Mouse (Mus musculus): Measurements from ENCODE around the gene Sema3b. TPM values are rescaled to one million over a fixed set of nuclear protein-coding genes. Genes with fewer than 3 reads are reported as not detected.

Sema3b gene
- polyA plus RNA-seq, 1 experiment, result 3.3 TPM

GRCm38 (mm10) chr9:107590058-107590772 lies 18.8 kb downstream of the Sema3b start:
- Histone ChIP-seq H3K4me3 (ENCODE audit: extremely low read depth, insufficient read depth, insufficient read length) (no peak overlapping the region), H3K27me3 (ENCODE audit: control insufficient read depth, insufficient read depth, low read length) (no peaks in the 10 kb centered on the region), H3K4me1 (ENCODE audit: control insufficient read depth, insufficient read depth, insufficient read length) (peaks cover 4% of the 10 kb centered on the region; the same call in 1 of the 2 replicates), H3K27ac (ENCODE audit: insufficient read depth, low read length) (peak overlapping the region; percentile 11; the same call in 1 of the 2 replicates), H3K36me3 (ENCODE audit: control insufficient read depth, insufficient read depth, low read length) (peaks cover 27% of the 10 kb centered on the region)
- DNase-seq (ENCODE audit: low read depth in 1 of 2, low spot score in 2 of 2), result no peak
- WGBS, result 89% methylated on average over 25 of the region's 25 CpGs
- TF ChIP-seq POLR2A (IDR thresholded peaks at IDR 0.05; ENCODE audit: low read depth, low read length) (no peak), CTCF (IDR thresholded peaks at IDR 0.05; ENCODE audit: extremely low read depth, insufficient read depth, insufficient read length, insufficient replicate concordance) (no peak)

- no peak for DNase-seq (ENCODE audit: low read depth in 1 of 2, low spot score in 2 of 2)
- peaks cover 27% of the 10 kb centered on the region for H3K36me3 ChIP-seq (ENCODE audit: control insufficient read depth, insufficient read depth, low read length)
- H3K27ac ChIP-seq (ENCODE audit: insufficient read depth, low read length), result peak overlapping the region; percentile 44; the same call in 1 of the 2 replicates
- H3K4me1 ChIP-seq (ENCODE audit: control insufficient read depth, insufficient read depth, insufficient read length), result peaks cover 4% of the 10 kb centered on the region; the same call in 1 of the 2 replicates
- WGBS, result 2% methylated on average over 33 of the region's 33 CpGs
- H3K27me3 ChIP-seq (ENCODE audit: control insufficient read depth, insufficient read depth, low read length), result no peaks in the 10 kb centered on the region
- peak overlapping the region; percentile 85 for H3K4me3 ChIP-seq (ENCODE audit: extremely low read depth, insufficient read depth, insufficient read length)
- TF ChIP-seq CTCF (IDR thresholded peaks at IDR 0.05; ENCODE audit: extremely low read depth, insufficient read depth, insufficient read length, insufficient replicate concordance), result no peak
- TF ChIP-seq POLR2A (IDR thresholded peaks at IDR 0.05; ENCODE audit: low read depth, low read length), result no peak
Observed at GRCm38 (mm10) chr9:107587833-107588639, 21.0 kb downstream of the Sema3b start.

GRCm38 (mm10) chr9:107586974-107587832 lies 21.8 kb downstream of the Sema3b start, which contains the start of gene Ifrd2:
Gene Ifrd2 (plus strand): TSS chr9:107587642.
- H3K27me3 ChIP-seq (ENCODE audit: control insufficient read depth, insufficient read depth, low read length), result no peaks in the 10 kb centered on the region
- H3K27ac ChIP-seq (ENCODE audit: insufficient read depth, low read length), result peak within 1 kb of the TSS; percentile 44; the same call in 1 of the 2 replicates
- H3K4me3 ChIP-seq (ENCODE audit: extremely low read depth, insufficient read depth, insufficient read length), result peak within 1 kb of the TSS; percentile 85
- H3K36me3 ChIP-seq (ENCODE audit: control insufficient read depth, insufficient read depth, low read length), result peaks cover 22% of the 10 kb centered on the region
- TF ChIP-seq POLR2A (IDR thresholded peaks at IDR 0.05; ENCODE audit: low read depth, low read length) (peak; percentile 70), CTCF (IDR thresholded peaks at IDR 0.05; ENCODE audit: extremely low read depth, insufficient read depth, insufficient read length, insufficient replicate concordance) (no peak)
- peak; percentile 99 for DNase-seq (ENCODE audit: low read depth in 1 of 2, low spot score in 2 of 2)
- WGBS, result 11% methylated on average over 46 of the region's 46 CpGs
- H3K4me1 ChIP-seq (ENCODE audit: control insufficient read depth, insufficient read depth, insufficient read length), result peaks cover 4% of the 10 kb centered on the region; the same call in 1 of the 2 replicates

- peak overlapping the region; percentile 3; the same call in 1 of the 2 replicates for H3K27ac ChIP-seq (ENCODE audit: insufficient read depth, low read length)
- DNase-seq (ENCODE audit: low read depth in 1 of 2, low spot score in 2 of 2), result no peak
- no peak overlapping the region for H3K4me3 ChIP-seq (ENCODE audit: extremely low read depth, insufficient read depth, insufficient read length)
- H3K36me3 ChIP-seq (ENCODE audit: control insufficient read depth, insufficient read depth, low read length), result peaks cover 16% of the 10 kb centered on the region
- H3K27me3 ChIP-seq (ENCODE audit: control insufficient read depth, insufficient read depth, low read length), result no peaks in the 10 kb centered on the region
- 88% methylated on average over 5 of the region's 5 CpGs for WGBS
- TF ChIP-seq POLR2A (IDR thresholded peaks at IDR 0.05; ENCODE audit: low read depth, low read length), result no peak
- TF ChIP-seq CTCF (IDR thresholded peaks at IDR 0.05; ENCODE audit: extremely low read depth, insufficient read depth, insufficient read length, insufficient replicate concordance), result no peak
- peaks cover 4% of the 10 kb centered on the region; the same call in 1 of the 2 replicates for H3K4me1 ChIP-seq (ENCODE audit: control insufficient read depth, insufficient read depth, insufficient read length)
Observed at GRCm38 (mm10) chr9:107586504-107586903, 22.5 kb downstream of the Sema3b start.

- DNase-seq (ENCODE audit: low read depth in 1 of 2, low spot score in 2 of 2), result no peak
- no peak for TF ChIP-seq CTCF (IDR thresholded peaks at IDR 0.05; ENCODE audit: extremely low read depth, insufficient read depth, insufficient read length, insufficient replicate concordance)
- no peak for TF ChIP-seq POLR2A (IDR thresholded peaks at IDR 0.05; ENCODE audit: low read depth, low read length)
- H3K4me1 ChIP-seq (ENCODE audit: control insufficient read depth, insufficient read depth, insufficient read length), result peaks cover 14% of the 10 kb centered on the region; the same call in 1 of the 2 replicates
Observed at GRCm38 (mm10) chr9:107583174-107583573, 25.9 kb downstream of the Sema3b start.

GRCm38 (mm10) chr9:107582509-107583062 lies 26.4 kb downstream of the Sema3b start:
- H3K27ac ChIP-seq (ENCODE audit: insufficient read depth, low read length), result no peak overlapping the region

More at GRCm38 (mm10) chr9:107583174-107583573, 25.9 kb downstream of the Sema3b start:
- Histone ChIP-seq H3K27me3 (ENCODE audit: control insufficient read depth, insufficient read depth, low read length) (no peaks in the 10 kb centered on the region), H3K36me3 (ENCODE audit: control insufficient read depth, insufficient read depth, low read length) (no peaks in the 10 kb centered on the region), H3K27ac (ENCODE audit: insufficient read depth, low read length) (no peak overlapping the region), H3K4me3 (ENCODE audit: extremely low read depth, insufficient read depth, insufficient read length) (no peak overlapping the region)
- WGBS, result 97% methylated on average over 14 of the region's 14 CpGs

More at GRCm38 (mm10) chr9:107582509-107583062, 26.4 kb downstream of the Sema3b start:
- TF ChIP-seq POLR2A (IDR thresholded peaks at IDR 0.05; ENCODE audit: low read depth, low read length) (no peak), CTCF (IDR thresholded peaks at IDR 0.05; ENCODE audit: extremely low read depth, insufficient read depth, insufficient read length, insufficient replicate concordance) (no peak)
- WGBS, result 87% methylated on average over 7 of the region's 7 CpGs
- no peak for DNase-seq (ENCODE audit: low read depth in 1 of 2, low spot score in 2 of 2)
- Histone ChIP-seq H3K27me3 (ENCODE audit: control insufficient read depth, insufficient read depth, low read length) (no peaks in the 10 kb centered on the region), H3K4me1 (ENCODE audit: control insufficient read depth, insufficient read depth, insufficient read length) (peaks cover 11% of the 10 kb centered on the region; the same call in 1 of the 2 replicates), H3K36me3 (ENCODE audit: control insufficient read depth, insufficient read depth, low read length) (no peaks in the 10 kb centered on the region), H3K4me3 (ENCODE audit: extremely low read depth, insufficient read depth, insufficient read length) (no peak overlapping the region)
